Mouse (Mus musculus) macrophage (primary cell): ENCODE results near the gene Dnah12. TPM values are rescaled to one million over a fixed set of nuclear protein-coding genes. Genes with fewer than 3 reads are reported as not detected.

ENCODE experiments used
- H3K27ac ChIP-seq: fragments of 350-480 bp; formaldehyde crosslinking; 2 replicates; pipeline ENCODE4 v1.9.0; 2021
- H3K36me3 ChIP-seq: fragments of 350-480 bp; formaldehyde crosslinking; 2 replicates; pipeline ENCODE4 v1.9.0; 2021; ENCODE audit errors: inconsistent target
- H3K4me3 ChIP-seq: fragments of 350-480 bp; formaldehyde crosslinking; 2 replicates; pipeline ENCODE4 v1.9.0; 2021; ENCODE audit errors: inconsistent target
- H3K79me2 ChIP-seq: fragments of 350-480 bp; formaldehyde crosslinking; 2 replicates; pipeline ENCODE4 v1.9.0; 2021; ENCODE audit errors: inconsistent target
- WGBS: methylation state at CpG from one replicate; pipeline ENCODE4 v1.1.7; 2026; ENCODE audit warnings: inconsistent platforms; ENCODE audit not compliant: missing documents; 5-methylcytosine and 5-hydroxymethylcytosine counted together
- polyA plus RNA-seq: library from polyadenylated mRNA; stranded (reverse); fragments of 250-400 nt; gene quantifications from 3 replicates; pipeline ENCODE4 v1.2.4, GENCODE M21; 2018; ENCODE audit warnings: inconsistent platforms

Gene Dnah12
- polyA plus RNA-seq, 1 experiment from 2014 or later, result not detected

GRCm38 (mm10) chr14:26934891-26935290 lies 241.8 kb downstream of the Dnah12 start:
- 93% methylated on average over 3 of the region's 3 CpGs for WGBS
- Histone ChIP-seq H3K79me2 (no peaks in the 10 kb centered on the region), H3K27ac (no peak overlapping the region), H3K36me3 (peaks cover 16% of the 10 kb centered on the region; the same call in 1 of the 2 replicates), H3K4me3 (no peak overlapping the region)

- Histone ChIP-seq H3K36me3 (peaks cover 22% of the 10 kb centered on the region; the same call in 1 of the 2 replicates), H3K79me2 (no peaks in the 10 kb centered on the region), H3K27ac (no peak overlapping the region), H3K4me3 (no peak overlapping the region)
- WGBS, result 34% methylated on average over 4 of the region's 4 CpGs
These were observed 242.5 kb downstream of the Dnah12 start for GRCm38 (mm10) chr14:26935558-26935957.

Other genes starting within 250 kb of the Dnah12 start
- gene Slmap, start 158.3 kb upstream of the Dnah12 start, polyA plus RNA-seq, result 43.3 to 119 TPM (median 48.0 TPM) in 3 replicates
- 25.6 to 30.5 TPM (median 28.1 TPM) in 3 replicates for gene Dennd6a, start 119.4 kb upstream of the Dnah12 start, polyA plus RNA-seq
- gene Arf4, start 55.2 kb upstream of the Dnah12 start, polyA plus RNA-seq, result 146 to 281 TPM (median 200 TPM) in 3 replicates
- 5.0 to 8.4 TPM (median 6.4 TPM) in 3 replicates for gene Pde12, start 23.4 kb upstream of the Dnah12 start, polyA plus RNA-seq
- not detected in 3 replicates for gene Asb14, start 201.3 kb downstream of the Dnah12 start, polyA plus RNA-seq